Mouse (Mus musculus) small intestine, adult 2 months (tissue): ENCODE data around the gene AI467606.

Experiments used
- CTCF ChIP-seq: fragments of 200-500 bp; IDR thresholded peaks from 2 replicates; pipeline ENCODE4 v1.5.1; 2012; ENCODE audit warnings: low read depth, mild to moderate bottlenecking, control low read depth, inconsistent platforms, low read length, moderate library complexity, mixed read lengths; ENCODE audit not compliant: insufficient replicate concordance, insufficient read length; ENCODE audit errors: extremely low read depth
- POLR2A ChIP-seq: fragments of 200-500 bp; IDR thresholded peaks from 2 replicates; pipeline ENCODE4 v1.6.1; 2012; ENCODE audit warnings: low read depth, mild to moderate bottlenecking, control low read depth, inconsistent platforms, low read length, moderate library complexity

DNA sequence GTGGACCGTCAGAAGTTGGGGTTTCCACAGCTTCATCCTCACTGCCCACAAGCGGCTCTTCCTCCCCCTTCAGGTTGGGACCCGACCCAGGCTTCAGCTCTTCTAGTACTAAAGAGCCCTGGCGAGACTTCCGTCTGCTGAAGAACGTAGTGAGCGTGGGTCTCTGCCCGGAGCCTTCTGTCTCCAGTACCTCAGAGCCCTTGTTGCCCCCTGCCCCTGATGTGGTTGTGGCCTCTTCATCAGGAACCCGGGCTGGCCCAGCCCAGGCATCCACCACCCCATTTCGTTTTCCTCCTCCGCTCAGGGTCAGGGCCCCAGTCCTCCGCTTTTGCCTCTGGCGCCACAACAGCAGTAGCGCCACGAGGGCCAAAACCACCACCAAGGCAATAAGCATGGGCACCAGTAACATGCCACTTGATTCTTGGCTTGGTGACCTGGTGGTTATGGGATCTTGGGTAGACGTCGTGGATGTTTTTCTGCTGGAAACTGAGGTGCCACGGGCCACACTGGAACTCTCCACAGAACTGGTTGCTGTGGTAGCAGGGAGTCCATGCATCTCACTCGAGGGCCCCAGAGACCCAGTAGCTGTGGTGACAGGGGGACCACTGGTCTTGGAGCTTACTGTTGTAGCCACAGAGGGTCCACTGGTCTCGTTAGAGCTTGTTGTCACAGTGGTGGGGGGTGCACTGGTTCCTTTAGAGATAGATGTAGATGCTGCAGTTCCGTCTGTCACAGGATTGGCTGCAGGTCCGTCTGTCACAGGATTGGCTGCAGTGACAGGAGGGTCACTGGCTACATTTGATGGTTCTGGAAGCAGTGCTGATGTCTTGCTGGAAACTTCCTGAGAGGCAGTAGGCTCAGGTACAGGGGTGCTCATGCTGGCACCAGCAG, 45.3 kb downstream of the AI467606 start:
- TF ChIP-seq POLR2A: no peak
- no peak for TF ChIP-seq CTCF
